Mouse (Mus musculus): ENCODE results near the gene Scd2. TPM values are rescaled to one million over a fixed set of nuclear protein-coding genes. Genes with fewer than 3 reads are reported as not detected.

Scd2 gene
- 172 and 205 TPM in 2 replicates for polyA plus RNA-seq (2012; rRNA removed)

DNA sequence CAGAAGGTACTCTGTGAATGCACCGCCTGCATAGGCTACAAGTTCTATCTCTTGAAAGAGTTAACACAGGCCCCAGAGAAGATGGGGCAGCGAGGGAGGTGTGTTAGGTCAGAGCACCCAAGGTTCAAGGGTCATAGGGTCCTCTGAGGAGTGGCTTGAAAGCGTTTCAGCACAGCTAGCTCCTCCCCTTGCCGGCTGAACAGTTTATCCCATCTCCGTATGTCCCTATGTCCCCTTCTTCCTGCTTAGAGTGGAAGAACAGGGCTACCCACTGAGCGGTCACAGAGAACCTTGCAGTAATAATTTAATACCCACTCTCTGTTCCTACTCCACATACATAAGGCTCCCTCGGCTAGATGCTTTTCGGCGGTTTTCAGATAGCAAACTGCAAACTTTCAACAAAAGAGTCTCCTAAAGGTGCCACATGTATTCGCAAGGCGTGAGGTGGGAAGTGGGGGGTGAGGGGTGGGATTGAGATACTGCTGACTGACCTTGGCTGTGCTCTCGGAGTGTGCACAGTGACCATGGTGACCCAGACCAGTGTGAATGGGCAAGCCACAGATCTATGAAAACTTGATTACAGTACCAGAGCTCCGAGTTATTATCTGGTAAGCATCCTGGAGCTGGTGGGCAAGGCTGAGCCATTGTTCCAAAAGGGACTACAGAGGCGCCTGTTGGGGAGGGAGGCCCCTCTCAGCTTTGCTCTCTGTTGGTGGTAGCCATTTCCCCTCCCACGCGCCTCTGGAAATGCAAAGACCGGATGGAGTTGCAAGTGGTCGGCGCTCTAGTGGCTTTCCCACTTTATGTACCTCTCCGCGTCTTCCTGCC lies at the start of gene Scd2:
Gene Scd2 (plus strand): TSS at position 734 of the 828 bp plus-strand sequence.

DNA sequence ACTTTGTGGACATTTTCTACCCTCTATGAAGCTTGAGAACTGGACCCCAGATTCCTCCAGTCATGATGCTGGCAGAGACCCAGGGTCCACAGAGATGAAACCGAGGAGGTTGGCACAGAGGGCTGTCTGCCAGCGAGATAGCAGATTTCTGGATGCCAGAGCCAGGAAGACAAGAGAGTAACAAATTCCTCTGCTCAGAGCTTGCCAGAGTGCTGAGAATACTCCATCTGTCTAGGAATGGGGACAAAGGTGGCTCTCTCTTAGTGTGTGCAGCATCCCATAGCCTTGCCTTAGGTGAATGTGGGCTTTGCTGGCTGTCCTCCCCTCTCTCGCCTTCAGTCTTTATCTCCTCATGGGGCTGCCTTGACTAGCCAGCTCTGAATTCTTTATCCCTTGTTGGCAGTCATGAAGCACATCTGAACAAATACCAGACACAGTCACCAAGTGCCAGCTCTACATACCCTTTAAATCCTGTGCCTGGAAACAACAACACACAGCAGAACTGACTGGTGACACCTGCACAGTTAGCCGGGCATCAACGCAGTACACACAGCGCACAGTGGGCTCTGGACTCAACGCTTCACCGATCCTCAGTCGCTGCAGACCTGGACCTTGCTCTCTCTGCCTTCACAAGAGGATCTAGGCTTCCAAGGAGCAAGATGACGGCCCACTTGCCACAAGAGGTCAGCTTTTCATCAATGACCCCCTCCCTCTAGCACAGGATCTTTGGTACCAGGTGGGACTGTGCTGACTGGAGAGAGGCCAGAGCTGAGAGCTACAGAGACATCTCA lies 39.6 kb downstream of the Scd2 start, which contains the start of gene Scd4:
Gene Scd4 (plus strand): TSS at position 260 of the 791 bp plus-strand sequence.

Other genes with a start within 250 kb of the Scd2 start
- gene Erlin1, start 223.9 kb upstream of the Scd2 start, polyA plus RNA-seq (2012; rRNA removed): 14.3 and 14.7 TPM in 2 replicates
- 29.8 and 29.9 TPM in 2 replicates for gene Chuk, start 186.2 kb upstream of the Scd2 start, polyA plus RNA-seq (2012; rRNA removed)
- 9.8 and 9.9 TPM in 2 replicates for gene Cwf19l1, start 157.8 kb upstream of the Scd2 start, polyA plus RNA-seq (2012; rRNA removed)
- gene Bloc1s2, start 147.2 kb upstream of the Scd2 start, polyA plus RNA-seq (2012; rRNA removed): 24.3 and 26.6 TPM in 2 replicates
- gene Pkd2l1, start 101.2 kb upstream of the Scd2 start, polyA plus RNA-seq (2012; rRNA removed): 0.01 TPM in 2 replicates
- 0.07 TPM in 1 of 2 replicates, not detected in the other for gene Scd3, start 90.4 kb upstream of the Scd2 start, polyA plus RNA-seq (2012; rRNA removed)
- gene Scd4, start 39.4 kb downstream of the Scd2 start, polyA plus RNA-seq (2012; rRNA removed): 0.06 and 0.07 TPM in 2 replicates
- 63.8 and 123 TPM in 2 replicates for gene Scd1, start 114.2 kb downstream of the Scd2 start, polyA plus RNA-seq (2012; rRNA removed)
- not detected in 2 replicates for gene Wnt8b, start 199.8 kb downstream of the Scd2 start, polyA plus RNA-seq (2012; rRNA removed)